Mouse (Mus musculus) intestine, embryonic 14.5 days (tissue): Measurements from ENCODE around the gene Tuba1c. TPM values are rescaled to one million over a fixed set of nuclear protein-coding genes. Genes with fewer than 3 reads are reported as not detected.
"Not testable (repeated sequence)": the region's sequence is repeated elsewhere in the genome, so short reads cannot be mapped to it uniquely, and the experiment has no call there.

Experiments
- ATAC-seq: fragments of 200-750 bp; cut with Nextera tagmentation; replicated peaks from 2 replicates; pipeline ENCODE4 v1.8.0; 2017; ENCODE audit warnings: low read depth, moderate number of reproducible peaks, moderate TSS enrichment, moderate library complexity; ENCODE audit not compliant: low FRiP score, low TSS enrichment
- DNase-seq: peaks from one replicate; pipeline ENCODE4 v3.0.0-alpha.2; 2018; ENCODE audit warnings: low spot score
- H3K27ac ChIP-seq: fragments of 300-500 bp; sonication (generic); 2 replicates; pipeline ENCODE4 v1.5.1; 2014; ENCODE audit warnings: low read depth, mild to moderate bottlenecking, control low read depth
- H3K27me3 ChIP-seq: fragments of 300-500 bp; sonication (generic); replicated peaks from 2 replicates; pipeline ENCODE4 v1.6.1; 2014; ENCODE audit warnings: low read length, control low read depth; ENCODE audit not compliant: control insufficient read depth, insufficient read depth
- H3K36me3 ChIP-seq: fragments of 300-500 bp; sonication (generic); 2 replicates; pipeline ENCODE4 v1.6.1; 2014; ENCODE audit warnings: low read length, control low read depth; ENCODE audit not compliant: control insufficient read depth, insufficient read depth
- H3K4me1 ChIP-seq: fragments of 300-500 bp; sonication (generic); replicated peaks from 2 replicates; pipeline ENCODE4 v1.6.1; 2014; ENCODE audit warnings: low read length, control low read depth, mixed read lengths; ENCODE audit not compliant: control insufficient read depth, insufficient read depth
- H3K4me2 ChIP-seq: fragments of 300-500 bp; sonication (generic); 2 replicates; pipeline ENCODE4 v1.6.1; 2014; ENCODE audit warnings: low read length
- H3K4me3 ChIP-seq: fragments of 300-500 bp; sonication (generic); 2 replicates; pipeline ENCODE4 v1.5.1; 2014; ENCODE audit warnings: low read depth, low read length, control low read depth, mixed read lengths
- H3K9ac ChIP-seq: fragments of 300-500 bp; sonication (generic); 2 replicates; pipeline ENCODE4 v1.6.1; 2014; ENCODE audit warnings: mild to moderate bottlenecking, low read length
- H3K9me3 ChIP-seq: fragments of 300-500 bp; sonication (generic); 2 replicates; pipeline ENCODE4 v1.6.1; 2016; ENCODE audit warnings: low read length, control low read depth; ENCODE audit not compliant: control insufficient read depth
- WGBS: fragments of 180-500 bp; shearing (Covaris S2); extraction: QIAGEN DNeasy Blood & Tissue Kit; methylation state at CpG from one replicate; pipeline ENCODE4 v1.1.7; 2014; 5-methylcytosine and 5-hydroxymethylcytosine counted together
- polyA plus RNA-seq: library from polyadenylated mRNA; unstranded; fragments of >200 nt; fragmentation: Nextera tagmentation; extraction: Ambion mirVana; gene quantifications from 2 replicates; pipeline ENCODE4 v1.2.1, GENCODE M21; 2014

Gene Tuba1c
- polyA plus RNA-seq, 1 experiment from 2014 or later, result 276 TPM

DNA sequence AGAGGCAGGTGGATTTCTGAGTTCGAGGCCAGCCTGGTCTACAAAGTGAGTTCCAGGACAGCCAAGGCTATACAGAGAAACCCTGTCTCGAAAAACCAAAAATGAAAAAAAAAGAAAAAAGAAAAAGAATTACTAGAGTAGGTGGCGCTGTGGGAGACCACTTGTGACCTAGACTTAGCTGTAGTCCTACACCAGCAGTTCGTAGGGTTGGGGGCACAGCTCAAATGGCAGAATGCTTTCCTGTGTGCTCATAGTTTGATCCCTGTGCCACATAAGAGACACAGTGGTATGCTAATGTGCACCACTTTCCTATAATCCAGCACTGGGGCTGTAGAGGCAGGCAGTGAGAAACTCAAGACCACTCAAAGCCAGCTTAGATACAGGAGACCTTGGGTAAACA lies 9.6 kb downstream of the Tuba1c start:
- DNase-seq (no peak), ATAC-seq (no peak)
- WGBS, result 69% methylated on average over 4 of the region's 4 CpGs
- Histone ChIP-seq H3K27ac (no peak overlapping the region), H3K9ac (no peak overlapping the region), H3K4me2 (no peak overlapping the region), H3K27me3 (no peaks in the 10 kb centered on the region), H3K4me3 (no peak overlapping the region), H3K9me3 (no peaks in the 10 kb centered on the region), H3K36me3 (peaks cover 34% of the 10 kb centered on the region), H3K4me1 (no peaks in the 10 kb centered on the region)

DNA sequence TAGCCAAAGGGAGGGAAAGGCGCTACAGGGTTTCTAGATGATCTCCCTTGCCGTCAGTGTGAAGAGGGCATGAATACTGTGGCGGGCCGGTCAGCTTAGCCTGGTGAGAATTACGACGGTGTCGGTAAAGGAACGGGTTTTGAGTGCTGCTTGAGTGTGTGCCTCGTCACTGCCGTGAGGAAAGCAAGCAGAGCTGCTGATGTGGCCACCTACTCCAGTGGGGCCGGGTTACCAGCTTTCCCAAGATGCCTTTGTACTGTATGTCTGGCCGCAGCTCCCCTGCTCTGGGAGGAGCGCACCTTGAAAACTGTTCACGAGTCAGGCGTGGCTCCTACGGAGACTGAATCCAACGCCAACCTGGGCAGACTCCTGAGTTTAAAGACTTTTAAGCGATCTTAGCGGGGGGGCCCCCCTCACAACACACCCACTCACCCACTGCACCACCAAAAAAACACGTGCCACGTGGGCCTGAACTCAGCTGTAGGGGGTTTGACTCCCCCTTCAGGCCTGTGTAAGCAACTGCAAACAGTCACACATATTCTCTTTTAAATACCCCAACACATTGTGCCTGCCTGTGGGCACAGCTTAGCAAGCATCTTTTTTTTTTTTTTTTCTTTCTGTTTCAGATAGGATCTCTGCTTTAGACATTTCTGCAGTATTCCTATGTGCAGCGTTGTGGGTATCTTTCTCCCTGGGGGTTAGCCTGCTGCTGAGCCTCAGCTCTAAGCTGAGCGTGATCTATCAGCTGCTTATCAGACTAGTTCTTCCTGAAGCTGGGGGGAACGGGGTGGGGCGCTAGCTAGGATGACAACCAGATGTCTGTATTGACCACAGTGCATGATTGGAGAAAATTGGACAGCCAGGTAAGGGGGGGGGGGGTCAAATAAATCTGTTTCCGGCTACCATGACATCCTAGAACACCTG lies 10.6 kb downstream of the Tuba1c start:
- Histone ChIP-seq H3K9me3 (no peaks in the 10 kb centered on the region), H3K36me3 (peaks cover 25% of the 10 kb centered on the region), H3K27ac (no peak overlapping the region), H3K4me2 (no peak overlapping the region), H3K27me3 (no peaks in the 10 kb centered on the region), H3K4me3 (no peak overlapping the region), H3K4me1 (no peaks in the 10 kb centered on the region), H3K9ac (no peak overlapping the region)
- DNase-seq (no peak), ATAC-seq (no peak)
- WGBS, result 64% methylated on average over 26 of the region's 26 CpGs

DNA sequence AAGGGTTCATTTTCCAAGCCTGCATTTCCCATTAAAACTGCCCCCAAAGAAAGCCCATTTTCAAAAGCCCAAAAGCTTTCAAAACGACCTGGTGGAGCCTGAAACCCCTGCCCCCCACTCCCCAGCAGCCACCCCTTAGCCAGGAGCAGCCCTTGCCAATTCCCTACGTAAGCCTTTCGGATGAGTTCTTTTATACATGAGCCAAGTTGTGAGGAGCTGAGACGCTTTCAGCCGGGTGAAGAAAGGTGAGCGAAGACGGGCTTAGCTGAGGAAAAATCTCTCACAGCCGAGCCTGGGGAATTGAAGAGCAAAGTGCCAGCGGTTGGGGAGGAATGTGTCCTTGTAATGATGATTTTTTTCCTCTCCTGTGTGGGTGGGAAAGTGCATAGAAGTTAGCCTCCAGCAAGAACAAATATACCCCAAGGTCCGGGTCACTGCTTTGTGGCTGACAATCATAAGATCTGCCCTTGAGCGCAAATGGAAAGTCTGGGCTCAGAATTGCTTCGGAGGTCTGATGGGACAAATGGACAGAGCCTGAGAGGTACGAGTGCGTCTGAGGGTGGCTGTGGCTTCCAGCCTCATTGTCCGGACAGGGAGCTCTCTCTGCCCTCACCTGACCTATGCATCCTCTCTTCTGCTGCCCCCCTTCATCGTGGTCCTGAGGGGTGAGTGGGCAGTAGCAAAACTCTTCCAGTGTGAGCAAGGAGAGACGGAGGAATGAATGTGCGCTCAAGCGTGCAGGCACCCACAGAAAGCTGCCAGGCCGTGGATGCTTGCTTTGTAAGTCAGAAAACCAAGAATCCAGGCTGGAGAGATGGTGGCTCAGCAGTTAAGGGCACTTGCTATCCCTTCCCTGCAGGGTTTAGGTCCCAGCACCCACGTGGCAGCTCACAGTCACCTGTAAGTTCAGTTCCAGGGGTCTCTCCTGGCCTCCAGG lies 11.5 kb downstream of the Tuba1c start:
- Histone ChIP-seq H3K27ac (no peak overlapping the region), H3K36me3 (peaks cover 16% of the 10 kb centered on the region), H3K9me3 (no peaks in the 10 kb centered on the region), H3K4me2 (no peak overlapping the region), H3K4me1 (no peaks in the 10 kb centered on the region), H3K27me3 (no peaks in the 10 kb centered on the region), H3K9ac (no peak overlapping the region), H3K4me3 (no peak overlapping the region)
- 64% methylated on average over 21 of the region's 21 CpGs for WGBS
- no peak for DNase-seq
- no peak for ATAC-seq

DNA sequence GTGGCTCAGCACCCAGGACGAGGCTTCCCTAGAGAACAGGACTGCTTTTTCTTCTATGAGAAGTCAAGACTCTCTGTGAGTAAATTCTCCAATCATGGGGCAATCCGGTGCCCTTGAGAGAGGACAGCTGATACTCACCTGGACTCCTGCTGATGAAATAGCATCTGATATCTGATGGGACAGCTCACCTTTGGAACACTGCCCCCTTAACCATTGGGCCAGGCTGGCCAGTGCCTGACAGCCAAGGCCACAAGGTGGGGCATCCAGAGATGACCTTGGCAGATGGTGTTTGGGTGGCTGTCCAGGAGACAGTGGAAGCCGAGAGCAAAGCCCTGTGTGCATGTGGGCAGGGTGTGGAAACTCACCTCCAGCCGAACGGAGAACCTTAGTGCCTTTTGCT lies 12.6 kb downstream of the Tuba1c start:
- 82% methylated on average over 5 of the region's 5 CpGs for WGBS

DNA sequence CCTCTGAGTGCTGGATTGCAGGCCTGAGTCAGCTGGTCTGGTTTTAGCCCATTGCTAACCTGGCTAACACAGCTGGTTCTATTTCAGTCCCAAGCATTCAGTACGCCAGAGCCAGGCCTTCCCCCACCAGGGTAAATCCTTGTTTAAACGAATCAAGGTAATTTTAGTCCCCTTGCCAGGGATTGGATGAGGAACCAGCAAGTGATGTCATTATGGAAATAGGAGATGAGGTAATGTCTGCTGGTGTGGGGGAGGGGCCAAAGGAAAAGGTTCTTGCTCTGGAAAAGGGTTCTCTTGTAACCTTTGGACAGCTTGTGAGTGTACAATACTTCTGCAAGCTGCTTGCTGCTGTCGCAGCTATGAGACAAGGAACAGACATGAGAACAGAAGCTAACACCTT lies 15.2 kb downstream of the Tuba1c start:
- H3K9me3 ChIP-seq, result no peaks in the 10 kb centered on the region
- no peaks in the 10 kb centered on the region for H3K27me3 ChIP-seq
- H3K27ac ChIP-seq, result no peak overlapping the region
- no peaks in the 10 kb centered on the region for H3K4me1 ChIP-seq
- ATAC-seq (peak; percentile 29; the same call in 1 of the 2 replicates), DNase-seq (no peak)
- 30% methylated on average over 3 of the region's 3 CpGs for WGBS
- H3K4me2 ChIP-seq, result no peak overlapping the region
- no peak overlapping the region for H3K9ac ChIP-seq
- no peak overlapping the region for H3K4me3 ChIP-seq
- H3K36me3 ChIP-seq, result no peaks in the 10 kb centered on the region

More for the DNA sequence above, 12.6 kb downstream of the Tuba1c start:
- Histone ChIP-seq H3K36me3 (peaks cover 9% of the 10 kb centered on the region), H3K9ac (no peak overlapping the region), H3K4me1 (no peaks in the 10 kb centered on the region), H3K9me3 (no peaks in the 10 kb centered on the region), H3K4me3 (no peak overlapping the region), H3K27ac (no peak overlapping the region), H3K27me3 (no peaks in the 10 kb centered on the region), H3K4me2 (no peak overlapping the region)
- ATAC-seq (no peak), DNase-seq (no peak)

DNA sequence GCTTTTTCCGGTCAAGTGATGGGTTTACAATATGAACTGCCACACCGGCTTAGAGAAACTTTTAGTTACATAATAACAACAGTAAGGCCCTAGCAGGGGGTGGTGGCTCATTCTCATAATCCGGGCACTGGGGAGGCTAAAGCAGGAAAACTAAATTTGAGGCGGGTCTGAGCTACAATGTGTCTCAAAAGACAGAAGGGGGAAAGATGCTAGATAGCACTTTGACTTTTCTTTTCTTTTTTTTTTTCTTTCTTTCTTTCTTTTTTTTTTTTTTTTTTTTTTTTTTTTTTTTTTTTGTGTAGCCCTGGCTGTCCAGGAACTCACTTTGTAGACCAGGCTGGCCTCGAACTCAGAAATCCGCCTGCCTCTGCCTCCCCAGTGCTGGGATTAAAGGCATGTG lies 16.0 kb downstream of the Tuba1c start:
- WGBS, result 83% methylated on average over 6 of the region's 6 CpGs
- H3K27ac ChIP-seq, H3K9me3 ChIP-seq, ATAC-seq, H3K36me3 ChIP-seq, DNase-seq, H3K4me2 ChIP-seq, H3K4me3 ChIP-seq, H3K4me1 ChIP-seq, H3K9ac ChIP-seq, H3K27me3 ChIP-seq: not testable (repeated sequence)

DNA sequence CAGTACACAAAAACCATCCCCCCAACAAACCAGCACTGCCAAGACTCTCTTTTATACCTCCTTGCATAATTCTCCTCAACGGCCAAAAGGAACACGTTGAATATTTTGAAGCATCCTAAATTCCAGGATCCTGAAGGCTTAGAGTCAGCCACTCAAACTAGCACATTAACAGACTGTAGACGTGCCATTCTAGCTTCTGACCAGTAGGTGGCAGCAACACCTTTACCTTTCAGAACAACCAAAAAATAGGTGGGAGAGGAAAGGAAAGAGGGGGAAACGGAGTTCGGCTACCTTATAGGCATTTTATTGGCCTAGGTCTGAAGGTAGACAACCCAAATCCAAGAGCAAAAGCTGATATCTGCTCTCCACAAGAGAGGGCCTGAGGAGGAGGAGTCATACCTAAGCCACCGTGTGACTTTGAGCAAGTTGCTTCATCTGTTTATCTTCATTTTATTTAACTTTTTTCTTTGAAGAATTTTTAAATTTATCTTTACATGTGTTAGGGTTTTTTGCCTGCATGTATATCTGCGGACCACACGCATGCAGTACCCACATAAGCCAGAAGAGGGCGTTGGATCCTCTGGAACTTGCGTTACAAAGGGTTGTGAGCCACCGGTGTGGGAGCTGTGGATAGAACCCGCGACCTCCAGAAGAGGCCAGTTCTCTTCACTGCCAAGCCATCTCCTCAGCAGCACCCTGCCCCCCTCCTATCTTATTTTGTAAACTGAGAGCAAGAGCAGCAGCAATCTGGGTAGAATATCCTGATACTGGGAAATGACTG lies 20.0 kb downstream of the Tuba1c start:
- no peak overlapping the region for H3K9ac ChIP-seq
- H3K27ac ChIP-seq, result no peak overlapping the region
- H3K4me3 ChIP-seq, result no peak overlapping the region
- no peaks in the 10 kb centered on the region for H3K36me3 ChIP-seq
- peak; percentile 78 for DNase-seq
- no peaks in the 10 kb centered on the region for H3K9me3 ChIP-seq
- peaks cover 19% of the 10 kb centered on the region for H3K27me3 ChIP-seq
- WGBS, result 33% methylated on average over 13 of the region's 13 CpGs
- no peaks in the 10 kb centered on the region for H3K4me1 ChIP-seq
- peak overlapping the region; percentile 15; the same call in 1 of the 2 replicates for H3K4me2 ChIP-seq
- ATAC-seq, result no peak

DNA sequence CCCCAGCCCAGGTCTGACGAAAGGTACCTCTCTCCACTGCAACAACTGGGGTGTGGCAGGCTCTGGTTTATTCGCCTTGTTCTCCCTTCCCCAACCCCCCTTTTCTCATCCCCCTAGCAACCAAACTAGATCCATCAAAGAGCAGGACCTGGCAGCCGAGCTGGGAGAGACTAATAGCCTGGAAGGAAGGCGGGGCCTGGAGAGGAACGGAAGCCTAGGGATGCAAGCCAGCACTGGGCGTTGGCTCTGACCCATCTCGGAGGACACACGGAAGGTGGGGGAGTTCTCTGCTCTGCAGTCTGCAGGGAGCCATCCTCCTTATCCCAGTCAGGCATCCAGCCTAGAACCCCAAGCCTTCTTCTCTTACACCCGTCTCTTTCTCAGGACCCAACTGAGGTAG lies 23.7 kb downstream of the Tuba1c start:
- Histone ChIP-seq H3K36me3 (no peaks in the 10 kb centered on the region), H3K4me1 (peaks cover 12% of the 10 kb centered on the region), H3K4me3 (no peak overlapping the region), H3K4me2 (no peak overlapping the region), H3K27ac (no peak overlapping the region), H3K9me3 (no peaks in the 10 kb centered on the region), H3K9ac (no peak overlapping the region), H3K27me3 (peaks cover 56% of the 10 kb centered on the region)
- DNase-seq, result no peak
- no peak for ATAC-seq
- 6% methylated on average over 9 of the region's 9 CpGs for WGBS
